Mouse (Mus musculus) lung, embryonic 14.5 days (tissue): ENCODE results near the gene Alkbh4. TPM values are rescaled to one million over a fixed set of nuclear protein-coding genes. Genes with fewer than 3 reads are reported as not detected.

ENCODE experiments used
- ATAC-seq: fragments of 200-750 bp; cut with Nextera tagmentation; 2 replicates; pipeline ENCODE4 v1.8.0; 2017; ENCODE audit warnings: mild to moderate bottlenecking, moderate TSS enrichment, moderate library complexity; ENCODE audit not compliant: insufficient read depth
- DNase-seq: peaks from one replicate; pipeline ENCODE4 v3.0.0-alpha.2; 2015
- H3K27ac ChIP-seq: fragments of 300-500 bp; sonication (generic); 2 replicates; pipeline ENCODE4 v1.5.1; 2014; ENCODE audit warnings: low read depth, mild to moderate bottlenecking, moderate library complexity
- H3K27me3 ChIP-seq: fragments of 300-500 bp; sonication (generic); 2 replicates; pipeline ENCODE4 v1.6.1; 2014; ENCODE audit warnings: low read length, control low read depth; ENCODE audit not compliant: insufficient read depth
- H3K36me3 ChIP-seq: fragments of 300-500 bp; sonication (generic); 2 replicates; pipeline ENCODE4 v1.6.1; 2014; ENCODE audit warnings: control low read depth; ENCODE audit not compliant: insufficient read depth
- H3K4me1 ChIP-seq: fragments of 300-500 bp; sonication (generic); 2 replicates; pipeline ENCODE4 v1.6.1; 2014; ENCODE audit warnings: antibody characterized with exemption, control low read depth; ENCODE audit not compliant: insufficient read depth
- H3K4me2 ChIP-seq: fragments of 300-500 bp; sonication (generic); 2 replicates; pipeline ENCODE4 v1.6.1; 2014; ENCODE audit warnings: mild to moderate bottlenecking
- H3K4me3 ChIP-seq: fragments of 300-500 bp; sonication (generic); 2 replicates; pipeline ENCODE4 v1.5.1; 2014; ENCODE audit warnings: low read depth, low read length
- H3K9ac ChIP-seq: fragments of 300-500 bp; sonication (generic); 2 replicates; pipeline ENCODE4 v1.6.1; 2014
- H3K9me3 ChIP-seq: fragments of 300-500 bp; sonication (generic); 2 replicates; pipeline ENCODE4 v1.6.1; 2016; ENCODE audit warnings: low read depth, low read length, control low read depth
- CTCF ChIP-seq: IDR thresholded peaks from 2 replicates; pipeline ENCODE4 v1.5.1; 2016; ENCODE audit warnings: antibody characterized with exemption, low read depth
- WGBS: fragments of 180-500 bp; shearing (Covaris S2); extraction: QIAGEN DNeasy Blood & Tissue Kit; methylation state at CpG from one replicate; pipeline ENCODE4 v1.1.7; 2014; 5-methylcytosine and 5-hydroxymethylcytosine counted together
- polyA plus RNA-seq: library from polyadenylated mRNA; unstranded; fragments of >200 nt; fragmentation: Nextera tagmentation; extraction: Ambion mirVana; gene quantifications from 2 replicates; pipeline ENCODE4 v1.2.1, GENCODE M21; 2014

Gene Alkbh4
- polyA plus RNA-seq, 1 experiment from 2014 or later = 12.9 TPM

DNA sequence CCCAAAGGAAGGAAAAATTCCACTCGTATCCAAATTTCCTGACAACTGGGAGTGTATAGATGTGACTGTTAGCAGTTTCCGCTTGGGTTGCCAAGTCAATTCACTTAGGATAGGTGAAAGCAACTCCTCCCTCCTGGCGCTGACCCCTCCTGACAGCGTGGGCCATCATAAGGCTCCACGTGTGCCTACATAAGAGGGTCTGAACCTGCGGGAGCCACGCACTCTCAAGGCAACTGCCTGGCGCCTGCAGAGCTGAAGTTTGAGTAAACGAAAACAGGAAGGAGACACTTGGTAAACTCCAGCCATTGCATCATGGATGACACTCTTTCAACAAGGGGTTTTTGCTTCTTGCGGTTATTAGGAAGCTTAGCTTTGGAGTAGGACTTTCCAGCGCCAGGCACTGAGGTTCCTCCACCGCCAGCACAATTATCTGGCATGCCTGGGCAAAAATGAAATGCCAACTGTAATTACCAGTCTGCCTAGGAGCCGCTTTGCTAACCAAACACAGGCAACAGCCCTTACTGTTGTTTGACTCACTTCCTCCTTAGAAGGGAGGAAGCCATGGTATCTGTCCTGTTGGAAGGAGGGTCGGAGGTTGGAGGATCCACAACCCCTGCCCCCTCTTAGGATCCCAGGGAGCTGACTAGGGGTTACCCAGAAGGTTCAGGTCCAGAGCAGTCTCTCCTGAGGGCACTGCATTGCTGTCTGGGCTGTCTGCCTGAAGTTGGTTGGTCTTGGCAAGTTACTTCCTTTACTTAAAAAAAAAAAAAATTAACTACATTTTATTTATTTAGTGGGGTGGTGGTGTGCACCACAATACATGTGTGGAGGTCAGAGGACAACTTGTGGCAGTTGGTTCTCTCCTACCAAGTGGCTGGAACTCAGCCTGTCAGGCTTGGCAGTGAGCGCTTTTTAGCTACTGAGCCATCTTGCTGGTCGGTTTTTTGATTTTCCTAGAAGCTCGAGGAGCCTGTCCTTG is 35.7 kb downstream of the Alkbh4 start:
- Histone ChIP-seq H3K27me3 (no peaks in the 10 kb centered on the region), H3K36me3 (no peaks in the 10 kb centered on the region), H3K4me1 (0 out of 2 replicates have a peak, but pooled peaks cover 7% of the 10 kb centered on the region), H3K9ac (no peak overlapping the region), H3K27ac (no peak overlapping the region), H3K4me2 (peak overlapping the region; percentile 91), H3K4me3 (peak overlapping the region; percentile 57), H3K9me3 (no peaks in the 10 kb centered on the region; the same call in 1 of the 2 replicates)
- peak; percentile 24 for DNase-seq
- WGBS = 28% methylated on average over 17 of the region's 17 CpGs
- ATAC-seq = 0 out of 2 replicates have a peak, but pooled peaks have one; percentile 2
- TF ChIP-seq CTCF = no peak

DNA sequence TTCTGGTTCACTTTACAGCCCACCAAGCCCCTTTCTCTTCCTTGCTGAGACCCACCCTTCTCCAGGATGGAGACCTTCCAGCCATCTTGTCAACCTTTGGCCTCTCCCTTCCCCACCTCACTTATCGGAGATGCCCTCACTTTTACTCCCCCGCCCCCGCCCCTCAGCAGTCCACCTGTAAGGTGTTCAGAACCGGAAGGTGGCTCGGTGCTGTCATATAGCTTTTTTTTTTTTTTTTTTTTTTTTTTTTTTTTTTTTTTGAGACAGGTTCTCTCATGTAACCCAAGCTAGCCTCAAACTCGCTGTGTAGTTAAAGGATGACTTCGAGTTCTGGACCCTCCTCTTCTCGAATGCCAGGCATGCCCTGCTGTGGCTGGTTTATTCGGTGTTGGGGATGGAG is 37.0 kb downstream of the Alkbh4 start:
- Histone ChIP-seq H3K36me3 (peaks cover 4% of the 10 kb centered on the region; the same call in 1 of the 2 replicates), H3K9ac (no peak overlapping the region), H3K4me1 (0 out of 2 replicates have a peak, but pooled peaks cover 7% of the 10 kb centered on the region), H3K9me3 (no peaks in the 10 kb centered on the region; the same call in 1 of the 2 replicates), H3K4me3 (no peak overlapping the region), H3K4me2 (no peak overlapping the region), H3K27ac (no peak overlapping the region), H3K27me3 (no peaks in the 10 kb centered on the region)
- ATAC-seq = no peak
- no peak for TF ChIP-seq CTCF
- WGBS = 75% methylated on average over 9 of the region's 9 CpGs
- DNase-seq = no peak

DNA sequence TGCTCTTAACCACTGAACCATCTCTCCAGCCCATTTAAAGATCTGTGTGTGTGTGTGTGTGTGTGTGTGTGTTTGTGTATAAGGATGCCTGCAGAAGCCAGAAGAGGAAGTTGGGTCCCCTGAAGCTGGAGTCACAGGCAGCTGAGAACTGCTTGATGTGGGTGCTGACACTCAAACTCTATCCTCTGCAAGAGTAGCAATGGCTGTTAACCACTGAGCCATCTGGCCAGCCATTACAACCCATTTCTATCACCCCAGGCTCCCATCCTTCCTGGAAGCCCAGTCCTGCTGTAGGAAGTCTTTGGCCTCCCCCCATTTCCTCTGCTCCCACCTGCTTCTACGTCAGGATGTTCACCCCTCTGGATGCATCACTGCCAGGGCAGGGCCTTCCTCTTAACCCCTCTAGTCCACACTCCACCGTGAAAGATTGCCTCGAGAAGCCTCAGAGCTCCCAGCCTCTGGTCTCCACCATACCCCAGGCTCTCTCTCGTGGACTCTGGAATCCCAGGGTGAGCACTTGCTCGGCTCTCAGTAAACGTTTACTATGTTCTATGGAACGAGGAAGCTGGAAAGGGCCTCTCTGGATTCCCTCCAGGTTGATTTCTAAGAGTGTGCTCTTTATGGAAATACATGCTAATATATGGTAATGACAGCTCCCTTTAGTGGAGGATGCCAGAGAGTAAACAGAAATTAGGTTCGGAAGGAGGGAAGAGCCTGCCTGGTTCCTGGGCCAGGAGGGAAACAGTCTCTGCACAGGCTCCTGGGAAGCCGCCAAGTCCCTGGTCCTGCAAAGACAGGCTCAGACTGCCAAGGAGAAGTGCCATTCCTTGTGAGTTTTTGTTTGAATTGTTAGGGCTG is 37.9 kb downstream of the Alkbh4 start:
- Histone ChIP-seq H3K27ac (peak overlapping the region; percentile 83), H3K9ac (no peak overlapping the region; the same call in 1 of the 2 replicates), H3K9me3 (no peaks in the 10 kb centered on the region), H3K27me3 (no peaks in the 10 kb centered on the region), H3K4me2 (peak overlapping the region; percentile 18; the same call in 1 of the 2 replicates), H3K4me1 (0 out of 2 replicates have a peak, but pooled peaks cover 7% of the 10 kb centered on the region), H3K4me3 (no peak overlapping the region), H3K36me3 (peaks cover 13% of the 10 kb centered on the region; the same call in 1 of the 2 replicates)
- TF ChIP-seq CTCF = no peak
- WGBS = 29% methylated on average over 9 of the region's 9 CpGs
- DNase-seq = peak; percentile 78
- ATAC-seq = 0 out of 2 replicates have a peak, but pooled peaks have one; percentile 6

DNA sequence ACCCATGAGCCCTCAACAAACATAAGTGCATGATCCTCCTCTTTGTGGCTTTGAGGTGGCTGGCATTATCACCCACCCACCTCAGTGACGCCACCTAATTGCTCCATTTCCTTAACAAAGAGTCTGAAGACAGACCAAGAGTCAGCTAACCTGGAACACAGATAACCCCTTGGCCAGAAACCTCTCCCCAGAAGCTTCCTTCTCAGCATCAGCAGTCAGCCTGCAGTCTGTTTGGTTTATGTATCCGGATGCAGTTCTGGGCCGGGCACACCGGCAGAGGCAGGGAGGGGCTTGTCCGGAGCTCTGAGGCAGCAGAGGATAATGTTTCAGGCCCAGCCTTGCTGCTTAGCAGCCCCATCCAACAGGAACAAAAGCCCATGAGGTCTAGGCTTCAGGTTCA is 43.6 kb downstream of the Alkbh4 start:
- H3K36me3 ChIP-seq = peaks cover 62% of the 10 kb centered on the region
- DNase-seq = no peak

DNA sequence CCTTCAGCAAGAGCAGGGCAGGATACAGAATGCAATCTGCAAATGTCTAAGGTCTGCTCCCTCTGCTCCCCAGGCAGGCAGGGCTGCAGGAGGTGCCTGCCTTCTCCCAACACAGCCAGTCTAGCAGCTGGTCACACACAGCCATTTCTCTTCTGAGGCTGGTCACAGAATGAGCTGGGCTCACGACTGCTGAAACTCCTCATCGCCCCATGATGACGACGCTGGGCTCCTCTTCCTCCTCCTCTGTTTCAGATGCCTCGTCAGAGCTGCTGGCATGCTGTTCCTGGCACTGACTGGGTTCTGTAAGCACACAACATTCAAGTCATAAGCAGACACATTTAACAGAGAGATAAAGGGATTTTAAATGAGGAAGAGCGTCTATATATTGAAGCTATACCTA is 45.3 kb downstream of the Alkbh4 start:
- no peak overlapping the region for H3K4me2 ChIP-seq
- H3K4me3 ChIP-seq = no peak overlapping the region
- no peak overlapping the region for H3K9ac ChIP-seq
- H3K27ac ChIP-seq = no peak overlapping the region
- H3K4me1 ChIP-seq = no peaks in the 10 kb centered on the region
- DNase-seq = no peak
- no peak for ATAC-seq
- no peaks in the 10 kb centered on the region for H3K9me3 ChIP-seq
- 88% methylated on average over 6 of the region's 6 CpGs for WGBS
- H3K36me3 ChIP-seq = peaks cover 72% of the 10 kb centered on the region
- no peaks in the 10 kb centered on the region for H3K27me3 ChIP-seq
- no peak for TF ChIP-seq CTCF

More for the DNA sequence above, 43.6 kb downstream of the Alkbh4 start:
- H3K27me3 ChIP-seq = no peaks in the 10 kb centered on the region
- H3K9me3 ChIP-seq = no peaks in the 10 kb centered on the region
- no peak overlapping the region for H3K27ac ChIP-seq
- no peak overlapping the region; the same call in 1 of the 2 replicates for H3K9ac ChIP-seq
- ATAC-seq = no peak
- TF ChIP-seq CTCF = no peak
- no peak overlapping the region for H3K4me3 ChIP-seq
- no peak overlapping the region for H3K4me2 ChIP-seq
- 75% methylated on average over 5 of the region's 5 CpGs for WGBS
- H3K4me1 ChIP-seq = no peaks in the 10 kb centered on the region

DNA sequence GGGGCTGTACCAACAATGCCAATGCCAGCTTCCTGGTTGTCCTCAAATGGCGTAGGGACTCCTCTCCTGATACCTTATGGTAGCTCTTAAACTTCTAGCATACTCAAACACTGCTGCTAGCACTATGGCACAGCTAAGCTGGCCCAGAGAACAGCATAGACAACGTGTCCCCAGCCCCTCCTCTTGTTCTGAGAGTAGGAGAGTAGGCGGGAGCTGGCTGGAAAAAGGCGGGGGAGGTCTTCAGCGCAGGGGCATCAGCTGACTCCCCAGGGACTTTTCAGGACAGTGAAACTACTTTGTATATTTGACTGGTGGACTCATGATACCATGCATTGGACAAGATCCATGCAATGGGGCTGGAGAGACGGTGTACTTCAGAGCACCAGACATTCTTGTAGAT is 46.1 kb downstream of the Alkbh4 start:
- no peaks in the 10 kb centered on the region for H3K9me3 ChIP-seq
- H3K27me3 ChIP-seq = no peaks in the 10 kb centered on the region
- 86% methylated on average over 6 of the region's 6 CpGs for WGBS
- H3K27ac ChIP-seq = no peak overlapping the region
- no peak overlapping the region for H3K4me3 ChIP-seq
- H3K4me2 ChIP-seq = no peak overlapping the region
- H3K4me1 ChIP-seq = no peaks in the 10 kb centered on the region
- H3K36me3 ChIP-seq = peaks cover 79% of the 10 kb centered on the region
- ATAC-seq (no peak), DNase-seq (no peak)
- no peak overlapping the region for H3K9ac ChIP-seq
- no peak for TF ChIP-seq CTCF
